Mouse (Mus musculus): ENCODE measurements around the gene Rrm1. TPM values are rescaled to one million over a fixed set of nuclear protein-coding genes. Genes with fewer than 3 reads are reported as not detected.

The Rrm1 gene
- polyA plus RNA-seq, 1 experiment from 2014 or later, result 131 TPM

GRCm38 (mm10) chr7:102508666-102509065 lies 67.2 kb downstream of the Rrm1 start:
- WGBS, result 86% methylated on average over 6 of the region's 6 CpGs
- H3K27ac ChIP-seq (ENCODE audit: low read length), result no peak overlapping the region
- no peak overlapping the region for H3K4me2 ChIP-seq (ENCODE audit: low read depth, low read length)
- H3K4me1 ChIP-seq (ENCODE audit: control insufficient read depth, insufficient read depth, low read length), result no peaks in the 10 kb centered on the region
- H3K36me3 ChIP-seq (ENCODE audit: control insufficient read depth, insufficient read depth, low read length), result no peaks in the 10 kb centered on the region
- no peaks in the 10 kb centered on the region for H3K9me3 ChIP-seq (replicated peaks; ENCODE audit: control insufficient read depth, low read length)
- H3K27me3 ChIP-seq (ENCODE audit: control insufficient read depth, insufficient read depth, low read length), result no peaks in the 10 kb centered on the region
- ATAC-seq (ENCODE audit: insufficient read depth, low FRiP score), result no peak
- H3K4me3 ChIP-seq (replicated peaks; ENCODE audit: low read length), result no peak overlapping the region
- no peak overlapping the region for H3K9ac ChIP-seq (ENCODE audit: low read length)

GRCm38 (mm10) chr7:102509726-102510125 lies 68.2 kb downstream of the Rrm1 start:
- Histone ChIP-seq H3K36me3 (ENCODE audit: control insufficient read depth, insufficient read depth, low read length) (no peaks in the 10 kb centered on the region), H3K9me3 (replicated peaks; ENCODE audit: control insufficient read depth, low read length) (no peaks in the 10 kb centered on the region), H3K4me2 (ENCODE audit: low read depth, low read length) (no peak overlapping the region), H3K4me3 (replicated peaks; ENCODE audit: low read length) (no peak overlapping the region), H3K9ac (ENCODE audit: low read length) (no peak overlapping the region), H3K27ac (ENCODE audit: low read length) (no peak overlapping the region), H3K4me1 (ENCODE audit: control insufficient read depth, insufficient read depth, low read length) (no peaks in the 10 kb centered on the region), H3K27me3 (ENCODE audit: control insufficient read depth, insufficient read depth, low read length) (no peaks in the 10 kb centered on the region)
- ATAC-seq (ENCODE audit: insufficient read depth, low FRiP score), result no peak
- 79% methylated on average over 7 of the region's 7 CpGs for WGBS

- Histone ChIP-seq H3K4me1 (ENCODE audit: control insufficient read depth, insufficient read depth, low read length) (no peaks in the 10 kb centered on the region), H3K4me2 (ENCODE audit: low read depth, low read length) (no peak overlapping the region), H3K36me3 (ENCODE audit: control insufficient read depth, insufficient read depth, low read length) (no peaks in the 10 kb centered on the region), H3K27me3 (ENCODE audit: control insufficient read depth, insufficient read depth, low read length) (0 out of 2 replicates have a peak, but pooled peaks cover 3% of the 10 kb centered on the region), H3K4me3 (replicated peaks; ENCODE audit: low read length) (no peak overlapping the region), H3K9me3 (replicated peaks; ENCODE audit: control insufficient read depth, low read length) (no peaks in the 10 kb centered on the region), H3K9ac (ENCODE audit: low read length) (no peak overlapping the region), H3K27ac (ENCODE audit: low read length) (no peak overlapping the region)
- whole genome bisulfite sequencing, result 87% methylated on average over 10 of the region's 10 CpGs
- ATAC-seq (ENCODE audit: insufficient read depth, low FRiP score), result no peak
These were observed 70.4 kb downstream of the Rrm1 start for GRCm38 (mm10) chr7:102511927-102512326.

GRCm38 (mm10) chr7:102512814-102513435 lies 71.4 kb downstream of the Rrm1 start:
- Histone ChIP-seq H3K27ac (ENCODE audit: low read length) (no peak overlapping the region), H3K9me3 (replicated peaks; ENCODE audit: control insufficient read depth, low read length) (no peaks in the 10 kb centered on the region), H3K36me3 (ENCODE audit: control insufficient read depth, insufficient read depth, low read length) (no peaks in the 10 kb centered on the region), H3K9ac (ENCODE audit: low read length) (peak overlapping the region; percentile 77), H3K4me3 (replicated peaks; ENCODE audit: low read length) (peak overlapping the region; percentile 52), H3K27me3 (ENCODE audit: control insufficient read depth, insufficient read depth, low read length) (0 out of 2 replicates have a peak, but pooled peaks cover 3% of the 10 kb centered on the region), H3K4me1 (ENCODE audit: control insufficient read depth, insufficient read depth, low read length) (no peaks in the 10 kb centered on the region), H3K4me2 (ENCODE audit: low read depth, low read length) (peak overlapping the region; percentile 88)
- WGBS, result under 1% methylated on average over 54 of the region's 54 CpGs
- ATAC-seq (ENCODE audit: insufficient read depth, low FRiP score), result peak; percentile 90

GRCm38 (mm10) chr7:102514144-102514543 lies 72.6 kb downstream of the Rrm1 start:
- ATAC-seq (ENCODE audit: insufficient read depth, low FRiP score), result no peak
- H3K9me3 ChIP-seq (replicated peaks; ENCODE audit: control insufficient read depth, low read length), result no peaks in the 10 kb centered on the region
- no peak overlapping the region for H3K27ac ChIP-seq (ENCODE audit: low read length)
- H3K4me2 ChIP-seq (ENCODE audit: low read depth, low read length), result no peak overlapping the region
- H3K4me1 ChIP-seq (ENCODE audit: control insufficient read depth, insufficient read depth, low read length), result no peaks in the 10 kb centered on the region
- 65% methylated on average over 4 of the region's 4 CpGs for WGBS
- 0 out of 2 replicates have a peak, but pooled peaks cover 3% of the 10 kb centered on the region for H3K27me3 ChIP-seq (ENCODE audit: control insufficient read depth, insufficient read depth, low read length)
- H3K4me3 ChIP-seq (replicated peaks; ENCODE audit: low read length), result no peak overlapping the region
- H3K36me3 ChIP-seq (ENCODE audit: control insufficient read depth, insufficient read depth, low read length), result no peaks in the 10 kb centered on the region
- no peak overlapping the region for H3K9ac ChIP-seq (ENCODE audit: low read length)

- Histone ChIP-seq H3K4me1 (ENCODE audit: control insufficient read depth, insufficient read depth, low read length) (no peaks in the 10 kb centered on the region), H3K27me3 (ENCODE audit: control insufficient read depth, insufficient read depth, low read length) (0 out of 2 replicates have a peak, but pooled peaks cover 3% of the 10 kb centered on the region), H3K4me2 (ENCODE audit: low read depth, low read length) (no peak overlapping the region), H3K9me3 (replicated peaks; ENCODE audit: control insufficient read depth, low read length) (no peaks in the 10 kb centered on the region), H3K4me3 (replicated peaks; ENCODE audit: low read length) (no peak overlapping the region), H3K9ac (ENCODE audit: low read length) (no peak overlapping the region), H3K27ac (ENCODE audit: low read length) (no peak overlapping the region), H3K36me3 (ENCODE audit: control insufficient read depth, insufficient read depth, low read length) (no peaks in the 10 kb centered on the region)
- 69% methylated on average over 10 of the region's 10 CpGs for WGBS
- peak; percentile 8; the same call in 1 of the 2 replicates for ATAC-seq (ENCODE audit: insufficient read depth, low FRiP score)
These were observed 75.0 kb downstream of the Rrm1 start for GRCm38 (mm10) chr7:102516261-102517050.

- 0 out of 2 replicates have a peak, but pooled peaks cover 3% of the 10 kb centered on the region for H3K27me3 ChIP-seq (ENCODE audit: control insufficient read depth, insufficient read depth, low read length)
- no peak overlapping the region for H3K4me2 ChIP-seq (ENCODE audit: low read depth, low read length)
- WGBS, result 66% methylated on average over 2 of the region's 2 CpGs
These were observed 75.5 kb downstream of the Rrm1 start for GRCm38 (mm10) chr7:102517051-102517335.

More at GRCm38 (mm10) chr7:102517051-102517335, 75.5 kb downstream of the Rrm1 start:
- no peaks in the 10 kb centered on the region for H3K4me1 ChIP-seq (ENCODE audit: control insufficient read depth, insufficient read depth, low read length)
- no peak overlapping the region for H3K9ac ChIP-seq (ENCODE audit: low read length)
- H3K36me3 ChIP-seq (ENCODE audit: control insufficient read depth, insufficient read depth, low read length), result no peaks in the 10 kb centered on the region
- H3K9me3 ChIP-seq (replicated peaks; ENCODE audit: control insufficient read depth, low read length), result no peaks in the 10 kb centered on the region
- no peak overlapping the region for H3K4me3 ChIP-seq (replicated peaks; ENCODE audit: low read length)
- ATAC-seq (ENCODE audit: insufficient read depth, low FRiP score), result no peak
- H3K27ac ChIP-seq (ENCODE audit: low read length), result no peak overlapping the region

Other genes starting within 250 kb of the Rrm1 start
- 34.5 and 35.0 TPM in 2 replicates for gene Nup98, start 231.5 kb upstream of the Rrm1 start, polyA plus RNA-seq (2015; fragmentation: Nextera tagmentation; extraction: Ambion mirVana)
- 109 and 126 TPM in 2 replicates for gene Pgap2, start 231.5 kb upstream of the Rrm1 start, polyA plus RNA-seq (2015; fragmentation: Nextera tagmentation; extraction: Ambion mirVana)
- 62.0 and 68.0 TPM in 2 replicates for gene Rhog, start 185.6 kb upstream of the Rrm1 start, polyA plus RNA-seq (2015; fragmentation: Nextera tagmentation; extraction: Ambion mirVana)
- 33.7 and 36.1 TPM in 2 replicates for gene Stim1, start 173.9 kb upstream of the Rrm1 start, polyA plus RNA-seq (2015; fragmentation: Nextera tagmentation; extraction: Ambion mirVana)
- 0.30 and 0.54 TPM in 2 replicates for gene Olfr543, start 40.0 kb downstream of the Rrm1 start, polyA plus RNA-seq (2015; fragmentation: Nextera tagmentation; extraction: Ambion mirVana)
- gene Olfr544, start 46.6 kb downstream of the Rrm1 start, polyA plus RNA-seq (2015; fragmentation: Nextera tagmentation; extraction: Ambion mirVana), result 0.04 and 0.07 TPM in 2 replicates
- 0.16 and 0.17 TPM in 2 replicates for gene Olfr545, start 57.9 kb downstream of the Rrm1 start, polyA plus RNA-seq (2015; fragmentation: Nextera tagmentation; extraction: Ambion mirVana)
- gene Olfr547, start 93.1 kb downstream of the Rrm1 start, polyA plus RNA-seq (2015; fragmentation: Nextera tagmentation; extraction: Ambion mirVana), result not detected in 2 replicates
- gene Olfr548-ps1, start 99.2 kb downstream of the Rrm1 start, polyA plus RNA-seq (2015; fragmentation: Nextera tagmentation; extraction: Ambion mirVana), result not detected in 2 replicates
- gene Olfr549, start 108.2 kb downstream of the Rrm1 start, polyA plus RNA-seq (2015; fragmentation: Nextera tagmentation; extraction: Ambion mirVana), result not detected in 2 replicates
- gene Trim21, start 123.8 kb downstream of the Rrm1 start, polyA plus RNA-seq (2015; fragmentation: Nextera tagmentation; extraction: Ambion mirVana), result 0.26 and 0.58 TPM in 2 replicates
- not detected in 2 replicates for gene Olfr550, start 129.7 kb downstream of the Rrm1 start, polyA plus RNA-seq (2015; fragmentation: Nextera tagmentation; extraction: Ambion mirVana)
- gene Olfr551, start 150.2 kb downstream of the Rrm1 start, polyA plus RNA-seq (2015; fragmentation: Nextera tagmentation; extraction: Ambion mirVana), result not detected in 2 replicates
- not detected in 2 replicates for gene Olfr552, start 156.1 kb downstream of the Rrm1 start, polyA plus RNA-seq (2015; fragmentation: Nextera tagmentation; extraction: Ambion mirVana)
- not detected in 2 replicates for gene Olfr553, start 176.5 kb downstream of the Rrm1 start, polyA plus RNA-seq (2015; fragmentation: Nextera tagmentation; extraction: Ambion mirVana)
- gene Olfr554, start 196.7 kb downstream of the Rrm1 start, polyA plus RNA-seq (2015; fragmentation: Nextera tagmentation; extraction: Ambion mirVana), result not detected in 2 replicates
- gene Olfr555, start 217.1 kb downstream of the Rrm1 start, polyA plus RNA-seq (2015; fragmentation: Nextera tagmentation; extraction: Ambion mirVana), result not detected in 2 replicates
- gene Olfr556, start 223.2 kb downstream of the Rrm1 start, polyA plus RNA-seq (2015; fragmentation: Nextera tagmentation; extraction: Ambion mirVana), result not detected in 2 replicates
- gene Trim68, start 245.6 kb downstream of the Rrm1 start, polyA plus RNA-seq (2015; fragmentation: Nextera tagmentation; extraction: Ambion mirVana), result 15.7 and 16.5 TPM in 2 replicates

Measured in stomach, embryonic 16.5 days (tissue).